Mouse (Mus musculus) megakaryocyte, embryonic 14.5 days (primary cell): ENCODE measurements around the gene Ascc1.

Experiments
- FLI1 ChIP-seq: IDR thresholded peaks from 2 replicates; pipeline ENCODE4 v1.6.1; 2012; ENCODE audit warnings: low read length, inconsistent platforms, mixed read lengths
- GATA1 ChIP-seq: IDR thresholded peaks from 3 replicates; pipeline ENCODE4 v1.6.1; 2012; ENCODE audit warnings: mixed read lengths, low read length, inconsistent platforms, borderline replicate concordance

DNA sequence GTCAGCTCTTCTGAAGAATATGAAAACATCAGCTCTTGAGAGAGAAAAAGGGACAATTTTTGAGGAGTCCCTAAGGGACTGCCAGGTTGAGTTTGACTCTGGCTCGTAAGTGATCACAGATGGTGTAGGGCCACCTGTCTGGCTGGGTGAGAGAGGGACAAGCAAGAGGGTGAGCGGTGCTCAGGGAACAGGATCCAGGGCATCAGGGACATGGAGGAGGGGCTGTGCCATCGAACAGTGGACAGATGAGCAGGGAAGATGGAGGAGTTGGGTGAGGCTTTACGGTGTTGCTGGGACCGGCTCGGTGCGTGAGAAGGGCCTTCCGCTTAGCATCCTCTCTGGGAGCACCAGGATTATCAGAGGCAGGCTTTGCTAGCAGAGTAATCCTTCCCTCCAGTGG is 106.7 kb downstream of the Ascc1 start:
- TF ChIP-seq GATA1 = no peak
- TF ChIP-seq FLI1 = no peak
